Mouse (Mus musculus) v-Abl transformed pro-B cells (cell line): Measurements from ENCODE around the gene Syne4.

Experiments
- in situ Hi-C, 2 experiments: fragments of 400-800 bp; cut with MboI; formaldehyde crosslinking; loops; one replicate each; pipeline ENCODE4 v1.15.1; 2025; ENCODE audit not compliant: unreplicated experiment in 2 of 2

The Syne4 gene

GRCm38 (mm10) chr7:30363344-30363738 lies 48.7 kb downstream of the Syne4 start:
- in situ Hi-C loops, result no loop called here

GRCm38 (mm10) chr7:30367466-30367865 lies 52.9 kb downstream of the Syne4 start:
- in situ Hi-C loops, result no loop called here
